Mouse (Mus musculus): Measurements from ENCODE around the gene Sohlh1. TPM values are rescaled to one million over a fixed set of nuclear protein-coding genes. Genes with fewer than 3 reads are reported as not detected.

Sohlh1 gene
- total RNA-seq (2021): not detected
- long read RNA-seq: 0 reads

DNA sequence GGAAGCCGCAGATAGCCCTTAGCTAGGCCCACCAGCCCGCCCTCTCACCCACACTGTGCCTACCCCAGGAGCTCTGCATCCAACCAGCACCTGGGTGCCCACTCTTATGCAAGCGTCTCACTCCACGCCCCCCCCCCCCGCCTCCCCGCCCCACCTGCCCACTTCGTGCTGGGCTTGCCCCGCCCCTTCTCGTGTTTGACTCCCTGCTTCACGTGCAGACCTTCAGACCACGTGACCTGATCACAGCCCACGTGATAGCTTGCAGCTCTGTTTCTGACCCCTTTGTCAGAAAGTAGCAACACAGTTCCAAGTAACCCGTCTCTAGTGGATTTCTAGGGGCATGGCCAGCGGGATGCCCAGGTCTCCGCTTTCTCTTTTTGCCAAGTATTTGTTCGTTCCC lies at the start of gene Sohlh1:
TSS of gene Sohlh1 (minus strand) at position 23 of the 400 bp plus-strand sequence.
- no peak for DNase-seq (ENCODE audit: low spot score in 2 of 2)

DNA sequence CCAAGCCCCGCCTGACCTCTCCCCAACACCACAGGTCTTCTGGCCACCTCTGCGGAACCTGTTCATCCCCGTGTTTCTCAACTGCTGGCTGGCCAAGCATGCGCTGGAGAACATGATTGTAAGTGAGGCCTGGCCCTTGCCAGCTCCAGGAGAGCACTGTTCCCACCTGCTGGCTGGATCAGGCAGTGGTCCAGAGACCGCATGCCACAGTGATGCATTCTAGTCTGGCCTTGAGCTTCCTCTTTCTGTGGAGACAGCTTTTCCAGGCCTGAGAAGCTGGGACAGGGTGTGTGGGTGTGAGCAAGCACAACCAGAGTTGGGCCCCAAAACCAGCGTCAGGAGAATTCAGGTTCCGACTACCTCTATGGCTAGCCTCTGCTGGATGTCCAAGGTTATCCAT lies 45.4 kb upstream of the Sohlh1 start:
- no peak for DNase-seq (ENCODE audit: low spot score in 2 of 2)

DNA sequence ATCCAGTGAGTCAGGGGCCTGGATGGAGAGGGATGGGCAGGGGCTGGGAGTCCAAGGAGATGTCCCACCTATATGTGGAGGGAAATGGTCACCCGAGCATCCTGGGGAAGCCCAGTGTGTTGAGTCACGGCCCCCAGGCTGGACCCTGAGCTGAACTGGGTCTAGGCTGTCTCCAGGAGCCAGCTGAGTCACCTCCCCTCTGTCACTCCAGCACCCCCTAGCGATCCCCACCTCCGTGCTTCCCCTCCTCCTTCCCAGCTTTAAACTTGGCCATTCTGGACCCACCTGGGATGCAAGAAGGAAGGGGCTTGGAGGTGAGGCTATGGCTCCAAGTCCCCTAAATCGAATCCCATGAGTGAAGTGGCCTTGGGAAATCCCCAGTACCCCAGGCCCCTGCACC lies 41.1 kb upstream of the Sohlh1 start:
- no peak for DNase-seq (ENCODE audit: low spot score in 2 of 2)

DNA sequence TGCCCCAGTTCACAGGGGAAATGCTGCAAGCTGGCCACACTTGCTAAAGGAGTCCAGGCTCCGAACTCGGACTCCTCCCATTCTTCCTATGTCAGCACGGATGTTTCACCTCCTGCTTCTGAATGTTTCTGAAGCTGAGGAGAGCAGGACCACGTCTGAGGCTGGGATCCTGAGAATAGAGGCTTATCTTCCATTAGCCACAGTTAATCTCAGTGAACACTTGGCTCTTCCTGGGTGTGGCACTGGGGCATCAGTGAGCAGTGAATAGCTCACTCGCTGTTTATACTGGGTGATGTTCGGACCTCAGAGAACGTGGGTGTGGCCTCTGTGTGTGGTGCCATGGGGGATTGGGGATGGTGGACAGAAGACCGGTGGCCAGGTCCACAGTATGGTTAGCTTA lies 40.2 kb upstream of the Sohlh1 start:
- no peak for DNase-seq (ENCODE audit: low spot score in 2 of 2)

DNA sequence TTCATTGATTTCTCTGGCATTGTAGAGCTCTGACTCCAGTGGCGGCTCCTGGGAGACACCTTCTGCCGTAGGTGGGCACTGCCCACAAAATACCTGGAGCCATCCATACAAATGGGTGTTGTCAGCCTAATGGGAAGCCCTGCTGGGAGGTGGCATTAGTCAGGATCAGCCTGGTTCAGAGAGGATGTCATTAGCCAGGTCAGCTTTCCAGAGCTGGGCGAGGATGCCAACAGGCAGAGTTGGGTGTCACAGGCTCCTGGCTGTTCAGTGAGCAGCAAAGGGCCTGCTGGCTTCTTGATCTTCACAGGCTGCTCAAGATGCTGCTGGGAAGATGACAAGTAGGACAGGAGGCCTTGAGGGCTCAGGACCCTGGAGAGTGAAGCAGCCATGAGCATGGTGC lies 37.7 kb upstream of the Sohlh1 start:
- DNase-seq (ENCODE audit: low spot score in 2 of 2): no peak

DNA sequence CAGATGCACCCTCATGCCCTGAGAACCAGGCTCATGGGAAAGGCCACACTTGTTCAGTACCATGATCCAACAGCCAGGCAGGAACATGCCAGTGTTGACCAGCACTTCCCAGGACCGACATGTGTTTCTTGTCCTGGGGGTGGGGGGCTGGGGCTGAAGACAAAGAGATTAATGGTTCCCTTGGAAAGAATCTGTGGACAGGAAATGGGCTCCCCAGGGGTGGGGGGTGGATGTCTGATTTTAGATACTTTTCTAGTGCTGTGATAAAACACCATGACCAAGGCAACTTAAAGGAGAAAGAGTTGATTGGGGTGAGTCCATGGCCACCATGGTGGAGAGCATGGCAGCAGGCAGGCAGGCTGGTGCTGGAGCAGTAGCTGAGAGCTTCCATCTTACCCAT lies 35.2 kb upstream of the Sohlh1 start:
- DNase-seq (ENCODE audit: low spot score in 2 of 2): no peak

DNA sequence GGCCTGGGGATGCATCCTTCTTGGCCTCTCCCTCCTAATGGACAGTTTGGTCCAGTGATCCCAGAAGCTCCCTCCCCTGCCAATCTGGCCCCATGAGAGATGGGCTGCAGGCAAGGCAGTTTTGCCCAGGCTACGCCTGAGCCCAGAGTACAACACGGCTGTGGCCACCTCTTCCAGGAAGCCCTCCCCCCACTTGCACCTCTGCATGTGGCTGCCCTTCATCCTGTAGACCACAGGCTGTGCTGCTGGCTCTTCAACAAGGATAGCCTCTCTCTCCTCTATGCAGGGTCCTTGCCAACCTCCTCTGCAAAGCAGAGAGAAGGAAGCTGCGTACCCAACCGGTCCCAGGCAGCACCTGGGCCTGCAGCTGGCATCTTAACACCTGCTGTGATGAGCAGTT lies 32.0 kb upstream of the Sohlh1 start:
- no peak for DNase-seq (ENCODE audit: low spot score in 2 of 2)

DNA sequence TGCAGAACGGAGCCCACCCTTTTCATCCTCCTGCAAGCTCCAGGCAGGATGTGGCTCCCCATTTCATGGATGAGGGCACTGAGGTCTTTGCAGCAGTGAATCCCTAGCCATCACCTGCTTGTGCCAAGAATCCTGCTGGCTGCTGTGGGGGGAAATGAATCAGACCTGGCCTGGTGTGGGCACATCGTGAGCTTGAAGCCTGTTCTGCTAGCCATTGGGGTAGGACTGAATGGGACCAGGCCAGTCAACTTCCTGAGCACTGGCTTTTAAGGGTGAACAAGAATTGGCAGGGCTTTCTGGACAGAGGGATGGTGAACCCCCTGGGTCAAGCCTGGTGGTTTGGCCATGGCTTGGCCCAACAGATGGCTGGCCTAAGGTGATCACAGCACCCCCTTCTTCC lies 31.5 kb upstream of the Sohlh1 start:
- DNase-seq (ENCODE audit: low spot score in 2 of 2): no peak

DNA sequence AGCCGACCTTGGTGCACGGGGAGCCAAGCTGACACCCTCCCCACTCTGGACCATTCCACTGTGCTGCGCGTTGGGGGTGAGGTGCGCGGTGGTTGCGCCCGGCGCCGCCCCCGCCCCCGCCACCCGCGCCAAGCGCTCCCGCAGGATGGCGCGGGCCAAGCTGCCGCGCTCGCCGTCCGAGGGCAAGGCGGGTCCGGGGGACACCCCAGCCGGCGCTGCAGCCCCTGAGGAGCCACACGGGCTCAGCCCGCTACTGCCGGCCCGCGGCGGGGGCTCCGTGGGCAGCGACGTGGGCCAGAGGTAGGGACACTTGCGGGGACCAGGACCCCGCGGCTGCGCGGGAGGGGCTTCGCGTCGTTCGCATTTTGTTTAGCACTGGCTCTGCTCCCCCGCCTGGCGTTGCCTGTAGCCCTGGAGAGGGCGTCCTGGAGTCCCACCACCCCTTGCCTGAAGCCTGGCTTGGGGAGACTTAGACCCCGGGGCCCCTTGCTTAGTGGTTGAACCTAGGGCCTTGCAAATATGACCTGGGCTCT lies 30.8 kb upstream of the Sohlh1 start:
- peak in 1 of 2 experiments; percentile 40 for DNase-seq (ENCODE audit: low spot score in 2 of 2)

DNA sequence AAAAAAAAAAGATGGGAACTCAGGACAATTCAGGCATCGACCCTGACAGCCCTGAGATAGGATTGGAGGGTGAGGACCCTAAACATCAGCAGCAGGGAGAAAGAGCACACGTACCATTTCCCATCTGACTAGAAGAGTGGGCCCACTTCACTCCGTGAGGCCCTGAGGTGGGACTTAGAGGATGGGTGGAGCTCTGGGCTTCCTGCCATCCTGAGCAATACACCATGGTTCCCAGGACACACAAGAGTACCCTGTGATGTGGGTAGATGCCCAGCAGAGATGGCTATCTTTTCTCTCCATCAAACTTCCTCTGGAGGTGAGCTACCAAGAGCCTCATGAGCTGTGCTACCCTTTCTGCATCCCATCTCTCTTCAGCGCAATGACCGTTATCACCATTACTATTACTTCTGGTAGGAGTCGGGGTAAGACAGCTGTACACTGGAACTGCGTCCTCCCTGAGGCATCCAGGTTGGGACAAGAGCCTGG lies 30.2 kb upstream of the Sohlh1 start:
- DNase-seq (ENCODE audit: low spot score in 2 of 2): no peak

DNA sequence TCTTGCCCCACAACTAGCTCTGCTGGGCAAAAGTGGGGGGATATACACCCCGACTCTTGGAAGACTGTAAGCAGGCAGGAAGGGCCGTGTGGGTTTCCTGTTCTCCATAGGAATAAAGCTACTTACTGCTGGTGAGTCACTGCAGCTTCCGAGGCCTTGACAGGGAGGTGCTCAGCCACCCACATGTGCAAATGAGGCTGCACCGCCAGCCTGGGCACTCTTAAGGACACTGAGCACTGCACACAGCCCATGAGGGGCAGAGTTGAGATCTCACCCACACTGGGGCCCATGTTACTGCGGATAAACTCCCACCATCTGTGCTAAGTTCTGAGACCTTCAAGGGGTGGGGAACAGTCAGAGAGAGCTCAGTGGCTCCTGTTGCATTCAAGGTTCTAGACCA lies 19.6 kb upstream of the Sohlh1 start:
- DNase-seq (ENCODE audit: low spot score in 2 of 2): no peak

DNA sequence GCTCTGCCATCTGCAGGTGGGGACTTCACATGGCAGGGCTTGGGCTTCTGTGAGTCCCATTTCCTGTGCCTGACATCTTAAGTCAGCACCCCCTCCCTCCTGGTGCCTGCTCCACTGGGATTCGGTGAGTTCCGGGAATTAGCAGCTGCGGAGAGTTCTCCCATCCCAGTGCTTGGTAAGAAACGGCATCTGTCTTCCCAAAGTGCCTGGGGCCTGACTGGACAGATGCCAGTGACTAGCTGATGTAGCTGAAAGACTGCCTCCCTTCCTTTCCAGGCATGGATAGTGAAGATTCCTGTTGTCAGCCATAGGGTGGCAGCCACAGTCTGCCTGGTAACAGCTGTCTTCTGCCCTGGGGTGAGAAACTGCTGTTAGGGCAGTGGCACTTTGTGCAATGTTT lies 18.4 kb upstream of the Sohlh1 start:
- DNase-seq (ENCODE audit: low spot score in 2 of 2): peak; percentile 58 to 63

DNA sequence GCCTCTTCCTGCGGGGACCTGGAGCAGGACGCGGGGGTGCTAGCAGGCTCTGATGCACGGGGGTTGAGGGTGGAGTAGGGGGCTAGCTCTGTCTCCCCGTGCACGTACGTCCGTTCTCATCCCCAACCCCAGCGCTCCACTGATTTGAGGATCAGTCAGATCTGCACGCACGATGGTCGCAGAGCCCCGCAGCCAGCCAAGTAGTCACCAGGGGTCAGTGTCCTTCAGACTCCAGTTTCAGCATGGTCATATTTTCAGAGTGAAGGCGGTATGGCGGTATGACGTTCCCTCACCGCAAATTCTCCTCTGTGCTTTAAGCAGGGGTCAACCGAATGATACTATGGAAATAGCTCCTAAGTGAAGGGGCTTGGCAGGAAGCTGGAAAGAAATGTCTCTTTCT lies 17.2 kb upstream of the Sohlh1 start:
- DNase-seq (ENCODE audit: low spot score in 2 of 2): no peak

DNA sequence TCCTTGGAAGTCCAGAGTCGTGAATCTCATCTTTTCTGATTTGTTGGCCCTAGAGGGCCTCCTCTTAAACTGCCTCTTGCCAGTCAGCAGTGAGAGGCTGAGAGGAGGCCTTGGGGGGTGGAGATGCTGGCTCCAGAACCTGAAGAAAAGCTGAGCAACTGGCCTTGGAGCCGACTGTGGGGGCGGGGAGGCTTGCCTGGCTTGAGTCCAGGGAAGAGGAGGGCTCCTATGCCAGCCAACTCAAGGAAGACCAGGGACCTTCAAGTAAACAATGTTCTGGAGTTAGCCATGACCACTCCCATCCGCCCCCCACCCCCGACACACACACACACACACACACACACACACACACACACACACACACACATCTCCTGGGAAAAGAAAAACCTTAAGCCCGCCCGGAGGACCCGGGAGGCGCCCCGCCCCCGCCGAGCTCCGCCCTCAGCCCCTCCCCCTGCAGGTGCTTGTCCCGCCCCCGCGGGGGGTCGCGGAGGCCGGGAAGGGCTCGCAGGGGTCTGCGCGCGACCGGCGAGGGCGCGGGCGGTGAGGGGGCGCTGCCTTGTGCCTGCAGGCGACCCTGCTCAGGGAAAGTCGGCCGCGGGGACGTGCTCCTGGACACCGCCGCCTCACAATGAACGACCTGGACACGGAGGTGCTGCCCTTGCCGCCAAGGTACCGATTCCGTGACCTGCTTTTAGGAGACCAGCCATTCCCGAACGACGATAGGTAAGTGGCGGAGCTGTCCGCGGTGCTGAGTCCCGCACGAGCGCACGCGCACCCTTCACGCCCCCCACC lies 16.5 kb upstream of the Sohlh1 start, which contains the start of gene Kcnt1:
TSS of gene Kcnt1 (plus strand) at position 398 of the 795 bp plus-strand sequence.
- DNase-seq (ENCODE audit: low spot score in 2 of 2): peak; percentile 53 to 63

DNA sequence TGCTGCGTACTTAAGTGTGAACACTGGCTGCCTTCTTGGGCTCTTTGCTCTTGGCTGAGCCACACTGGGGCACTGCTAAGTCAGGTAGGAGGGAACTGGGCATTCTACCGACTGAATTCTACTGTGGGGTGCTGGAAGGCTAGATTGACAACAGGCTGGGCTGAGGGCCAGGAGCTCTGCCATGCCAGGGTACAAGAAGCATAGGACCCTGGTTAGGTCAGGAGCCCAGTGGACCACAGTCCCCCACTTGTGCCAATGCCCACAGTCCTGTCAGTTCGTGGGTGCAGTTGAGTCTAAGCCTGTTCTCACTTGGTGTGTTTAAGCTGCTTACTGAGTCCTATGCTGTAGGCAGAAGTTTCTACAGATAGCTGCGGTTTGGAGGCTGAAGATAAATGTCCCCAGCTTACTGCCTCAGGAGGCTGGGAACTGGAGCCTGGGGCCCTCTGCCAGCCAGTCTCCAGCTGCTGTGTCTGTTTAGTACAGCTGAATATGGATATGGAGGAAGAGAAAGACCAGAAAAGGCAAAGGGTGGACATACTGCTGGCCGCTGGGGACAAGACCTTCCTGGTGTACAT lies 15.7 kb upstream of the Sohlh1 start:
- DNase-seq (ENCODE audit: low spot score in 2 of 2): peak; percentile 44 to 52

DNA sequence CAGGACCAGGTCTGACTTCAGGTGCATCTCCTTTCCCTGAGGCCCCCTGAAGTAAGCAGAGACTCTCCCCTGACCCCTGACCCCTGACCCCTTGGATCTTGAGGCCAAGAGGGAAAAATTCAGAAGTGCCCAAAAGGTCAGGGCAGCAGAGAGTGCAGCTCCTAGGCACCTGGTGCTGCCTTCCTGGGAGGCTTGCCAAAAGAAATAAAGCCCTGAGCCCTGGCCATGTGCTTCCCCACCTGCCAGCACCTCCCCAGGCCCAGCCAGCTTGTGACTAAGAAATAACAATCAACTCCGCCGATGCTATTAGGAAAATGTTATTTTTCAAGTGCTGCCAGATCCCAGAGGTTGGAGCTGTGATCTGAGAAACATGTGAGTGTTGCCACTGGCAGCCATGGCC lies 15.0 kb upstream of the Sohlh1 start:
- DNase-seq (ENCODE audit: low spot score in 2 of 2): no peak

DNA sequence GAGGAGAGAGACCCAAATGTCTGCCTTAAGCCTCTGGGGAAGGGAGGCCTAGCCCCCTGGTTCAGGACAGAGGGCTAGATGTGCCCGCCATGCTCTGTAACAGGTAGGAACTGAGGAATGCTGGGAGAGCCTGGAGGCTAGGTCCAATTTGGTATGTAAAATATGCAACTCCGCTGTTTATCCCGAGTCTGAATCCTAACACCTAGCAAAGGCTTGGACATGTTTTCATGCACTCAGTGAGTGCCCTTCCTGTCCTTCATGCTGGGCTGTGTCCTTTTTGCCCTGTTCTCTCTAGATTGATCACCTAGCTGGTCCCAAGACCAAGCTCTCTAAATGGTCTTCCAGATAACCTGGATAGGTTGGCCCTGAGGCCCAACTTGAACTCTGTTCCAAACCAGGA lies 12.8 kb upstream of the Sohlh1 start:
- no peak for DNase-seq (ENCODE audit: low spot score in 2 of 2)

DNA sequence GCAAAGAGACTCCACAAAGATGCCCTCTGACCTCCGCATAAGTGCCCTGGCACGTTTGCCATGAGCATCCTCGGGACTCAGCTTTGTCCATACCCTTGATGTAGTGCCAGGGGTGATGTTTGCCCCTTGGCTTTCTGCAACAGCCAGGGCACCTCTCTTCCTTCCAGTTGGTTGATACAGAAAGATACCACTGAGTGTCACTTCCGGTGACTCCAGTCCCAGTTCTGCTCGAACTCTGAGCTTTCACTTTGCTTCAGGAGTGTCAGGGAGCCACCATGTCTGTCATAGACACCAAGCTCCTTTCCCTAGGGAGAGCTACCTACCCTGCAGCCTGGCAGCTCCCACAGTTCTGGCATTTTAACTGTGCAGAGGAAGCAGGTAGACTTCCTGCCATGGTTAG lies 7.0 kb upstream of the Sohlh1 start:
- no peak for DNase-seq (ENCODE audit: low spot score in 2 of 2)

DNA sequence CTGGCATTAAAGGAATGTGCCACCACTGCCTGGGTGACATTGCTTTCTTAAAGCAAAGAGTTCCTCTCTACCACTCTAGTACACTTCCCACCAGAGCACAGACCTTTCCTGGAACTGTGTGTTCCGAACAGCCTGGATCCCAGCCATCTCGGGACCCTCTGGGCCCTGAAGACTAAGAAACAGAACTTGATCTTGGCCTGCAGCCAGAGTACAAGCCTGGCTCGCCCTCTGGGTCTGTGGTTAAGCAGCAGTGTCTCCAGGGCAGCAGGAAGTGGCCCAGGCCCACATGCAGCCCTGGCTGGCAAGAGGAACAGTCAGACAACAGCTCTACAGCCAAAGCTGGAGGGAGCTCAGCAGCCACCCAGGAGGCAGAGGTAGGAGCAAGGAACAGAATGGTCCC lies 5.6 kb upstream of the Sohlh1 start:
- DNase-seq (ENCODE audit: low spot score in 2 of 2): peak; percentile 74

DNA sequence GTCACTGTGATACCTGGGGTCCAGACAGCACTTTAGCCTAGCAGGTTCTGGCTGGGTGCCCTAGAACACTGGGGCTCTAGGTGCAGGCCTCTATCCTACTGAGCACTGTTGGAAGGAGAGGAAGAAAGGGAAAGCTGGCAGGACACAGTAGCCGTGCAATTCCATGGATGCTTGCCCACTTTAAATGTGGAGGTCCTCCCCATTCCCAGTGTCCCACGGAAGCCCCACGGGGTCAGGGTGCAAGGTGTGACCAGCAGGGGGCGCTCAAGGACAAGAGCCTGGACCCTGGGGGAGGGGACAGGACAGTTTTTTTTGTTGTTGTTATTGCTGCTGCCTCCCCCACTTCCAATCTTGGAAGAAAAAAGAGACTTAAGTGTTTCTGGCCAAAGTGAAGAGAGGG lies 3.3 kb upstream of the Sohlh1 start:
- DNase-seq (ENCODE audit: low spot score in 2 of 2): peak; percentile 69 to 72

DNA sequence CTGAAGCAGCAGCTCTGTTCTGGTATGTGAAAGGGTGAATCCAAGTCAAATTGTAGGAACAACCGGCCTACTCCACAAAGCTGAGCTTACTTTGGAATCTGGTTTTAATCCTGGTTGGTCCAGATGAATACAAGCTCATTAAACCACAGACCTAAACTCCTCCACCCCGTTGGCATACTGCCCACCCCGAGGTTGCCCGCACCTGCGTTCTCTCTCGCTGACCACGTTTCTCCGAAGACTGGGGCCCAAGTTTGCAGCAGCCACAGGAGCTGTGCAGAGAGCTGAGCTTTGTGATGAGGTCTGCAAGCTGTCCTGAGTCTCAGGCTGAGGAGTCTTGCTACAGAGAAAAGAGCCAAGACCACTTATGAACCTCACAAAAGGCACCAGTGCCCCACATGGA lies 532 bp downstream of the Sohlh1 start:
- no peak for DNase-seq (ENCODE audit: low spot score in 2 of 2)

DNA sequence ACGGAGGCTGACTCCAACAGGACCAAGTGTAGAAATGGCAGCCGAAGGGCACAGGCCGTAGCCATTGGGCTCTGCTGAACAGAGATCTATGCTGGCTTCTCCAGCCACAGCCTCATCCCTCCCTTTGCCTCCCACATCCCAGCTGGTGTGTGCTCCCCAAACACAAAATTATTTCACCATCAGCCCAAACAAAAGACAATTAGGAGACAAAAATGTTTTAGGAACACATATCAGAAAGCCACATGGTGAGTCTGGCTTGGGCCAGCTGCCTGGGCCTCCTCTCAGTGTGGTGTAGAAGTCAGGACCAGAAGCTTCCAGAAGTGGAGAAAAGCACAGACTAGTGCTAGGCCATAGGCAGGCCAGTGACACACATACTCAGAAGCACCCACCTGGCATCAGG lies 3.0 kb downstream of the Sohlh1 start:
- DNase-seq (ENCODE audit: low spot score in 2 of 2): no peak

DNA sequence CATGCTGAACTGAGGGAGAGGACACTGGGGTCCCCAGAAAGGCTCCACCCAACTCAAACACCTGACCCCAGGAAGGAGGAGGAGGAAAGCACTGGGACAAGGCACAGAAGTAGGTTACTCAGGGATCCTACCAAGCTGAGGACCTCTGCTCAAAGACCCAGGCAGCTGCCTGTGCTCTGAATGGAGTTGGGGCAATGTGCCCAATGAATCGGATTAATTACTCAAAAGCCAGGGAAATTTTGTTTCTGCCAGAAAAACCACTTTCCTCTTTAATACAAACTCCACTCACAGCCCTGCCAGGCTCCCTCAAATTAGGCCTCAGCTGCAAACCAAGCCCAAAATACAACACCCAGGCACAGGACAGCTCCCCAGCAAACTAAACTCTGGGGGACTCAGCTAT lies 4.3 kb downstream of the Sohlh1 start:
- peak; percentile 43 to 49 for DNase-seq (ENCODE audit: low spot score in 2 of 2)
